Mouse (Mus musculus) cerebellum, adult 2 months (tissue): ENCODE data around the gene Alkbh7.

Experiments used
- CTCF ChIP-seq: fragments of 200-500 bp; IDR thresholded peaks from 2 replicates; pipeline ENCODE4 v1.5.1; 2011; ENCODE audit warnings: low read depth, mild to moderate bottlenecking, control low read depth, low read length, moderate library complexity, borderline replicate concordance; ENCODE audit not compliant: insufficient read depth
- POLR2A ChIP-seq: fragments of 200-500 bp; IDR thresholded peaks from 2 replicates; pipeline ENCODE4 v1.6.1; 2011; ENCODE audit warnings: low read length, control low read depth, borderline replicate concordance; ENCODE audit not compliant: insufficient read depth

GRCm38 (mm10) chr17:56973956-56974707, 23.0 kb upstream of the Alkbh7 start:
- no peak for TF ChIP-seq CTCF
- no peak for TF ChIP-seq POLR2A
